Mouse (Mus musculus) myocyte (in vitro differentiated cells): ENCODE data around the gene Zswim4.

Experiments used
- CEBPB ChIP-seq: IDR thresholded peaks from 2 replicates; pipeline ENCODE4 v1.6.1; 2011; ENCODE audit warnings: mild to moderate bottlenecking, moderate library complexity; ENCODE audit not compliant: poor library complexity, insufficient read depth, severe bottlenecking
- E2F4 ChIP-seq: IDR thresholded peaks from one replicate; pipeline ENCODE4 v1.6.1; 2011; ENCODE audit warnings: mild to moderate bottlenecking, control low read depth, moderate library complexity; ENCODE audit not compliant: insufficient read depth
- MAX ChIP-seq: IDR thresholded peaks from one replicate; pipeline ENCODE4 v1.6.1; 2011; ENCODE audit warnings: low read depth, mild to moderate bottlenecking, control low read depth
- MYOD1 ChIP-seq, 3 experiments: IDR thresholded peaks; one replicate each; pipeline ENCODE4 v1.6.1; 2011; ENCODE audit warnings: control low read depth in 2 of 3, low read depth in 2 of 3, mild to moderate bottlenecking in 2 of 3, moderate library complexity in 1 of 3; ENCODE audit not compliant: insufficient read length in 2 of 3, control insufficient read depth in 1 of 3
- MYOG ChIP-seq, 3 experiments: IDR thresholded peaks; one replicate each; pipeline ENCODE4 v1.6.1; 2011; ENCODE audit warnings: control low read depth in 2 of 3, low read depth in 2 of 3, mild to moderate bottlenecking in 2 of 3; ENCODE audit not compliant: insufficient read length in 2 of 3, control insufficient read depth in 1 of 3, insufficient read depth in 1 of 3
- POLR2A ChIP-seq: IDR thresholded peaks from one replicate; pipeline ENCODE4 v1.6.1; 2011; ENCODE audit warnings: low read depth, mild to moderate bottlenecking, control low read depth, moderate library complexity; ENCODE audit not compliant: insufficient read length
- POLR2AphosphoS2 ChIP-seq: IDR thresholded peaks from one replicate; pipeline ENCODE4 v1.6.1; 2011; ENCODE audit warnings: low read depth, control low read depth; ENCODE audit not compliant: insufficient read length
- REST ChIP-seq: IDR thresholded peaks from one replicate; pipeline ENCODE4 v1.6.1; 2011; ENCODE audit warnings: mild to moderate bottlenecking, control low read depth, moderate library complexity; ENCODE audit not compliant: insufficient read depth, insufficient read length
- TCF12 ChIP-seq: IDR thresholded peaks from one replicate; pipeline ENCODE4 v1.6.1; 2011; ENCODE audit warnings: mild to moderate bottlenecking, control low read depth; ENCODE audit not compliant: poor library complexity, insufficient read depth, severe bottlenecking
- TCF3 ChIP-seq: IDR thresholded peaks from one replicate; pipeline ENCODE4 v1.6.1; 2011; ENCODE audit warnings: low read depth, control low read depth; ENCODE audit not compliant: insufficient read length
- USF1 ChIP-seq: IDR thresholded peaks from one replicate; pipeline ENCODE4 v1.6.1; 2011; ENCODE audit warnings: low read depth, mild to moderate bottlenecking, control low read depth, moderate library complexity

DNA sequence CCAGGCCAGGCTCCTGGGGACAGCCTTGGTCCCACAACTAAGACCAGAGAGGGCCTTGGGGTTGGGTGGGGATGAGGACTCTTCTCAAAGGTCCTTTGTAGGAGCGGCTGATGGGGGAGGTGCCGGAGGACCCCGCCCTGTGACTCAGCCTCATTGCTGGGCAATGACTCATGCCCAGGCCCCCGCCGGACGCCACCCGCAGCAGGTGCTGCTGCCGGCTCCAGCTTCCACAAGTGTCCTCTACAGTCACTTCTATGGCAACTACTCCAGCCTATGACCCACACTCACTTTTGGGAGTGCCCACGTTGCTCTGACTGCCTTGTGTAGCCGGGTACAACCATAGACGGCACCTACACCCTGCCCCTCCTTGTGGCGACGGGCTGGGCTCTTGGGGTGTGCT lies 44.8 kb downstream of the Zswim4 start:
- TF ChIP-seq POLR2A (peak; percentile 32), USF1 (no peak), REST (no peak), TCF12 (peak; percentile 53), TCF3 (peak; percentile 64), POLR2AphosphoS2 (peak; percentile 41), E2F4 (no peak), CEBPB (no peak), MAX (no peak), MYOG (IDR thresholded peaks at IDR 0.05; ENCODE audit: control insufficient read depth in 1 of 3, insufficient read depth in 1 of 3, insufficient read length in 2 of 3, low read depth in 2 of 3) (peak; percentile 7 to 97 (median 88)), MYOD1 (IDR thresholded peaks at IDR 0.05; ENCODE audit: control insufficient read depth in 1 of 3, insufficient read length in 2 of 3, low read depth in 2 of 3) (peak in 2 of 3 experiments; percentile 92 to 97)
